Mouse (Mus musculus) mouse trophoblast stem cell (cell line): ENCODE measurements around the gene Plek.

Experiments
- in situ Hi-C, 2 experiments: fragments of 300-500 bp; cut with MseI, MboI; formaldehyde crosslinking; loops; 2 replicates in 1 of 2; 3 replicates in 1 of 2; pipeline ENCODE4 v1.15.1; 2025

Plek gene

GRCm38 (mm10) chr11:16950226-16950975 is 101.8 kb downstream of the Plek start:
- in situ Hi-C loops: no loop called here

GRCm38 (mm10) chr11:16948756-16949155 is 103.4 kb downstream of the Plek start:
- in situ Hi-C loops: loop anchor here in 1 of 2 experiments (10.0 kb wide), 1 partner anchor 424 kb away; no protein-coding TSS in a partner anchor

DNA sequence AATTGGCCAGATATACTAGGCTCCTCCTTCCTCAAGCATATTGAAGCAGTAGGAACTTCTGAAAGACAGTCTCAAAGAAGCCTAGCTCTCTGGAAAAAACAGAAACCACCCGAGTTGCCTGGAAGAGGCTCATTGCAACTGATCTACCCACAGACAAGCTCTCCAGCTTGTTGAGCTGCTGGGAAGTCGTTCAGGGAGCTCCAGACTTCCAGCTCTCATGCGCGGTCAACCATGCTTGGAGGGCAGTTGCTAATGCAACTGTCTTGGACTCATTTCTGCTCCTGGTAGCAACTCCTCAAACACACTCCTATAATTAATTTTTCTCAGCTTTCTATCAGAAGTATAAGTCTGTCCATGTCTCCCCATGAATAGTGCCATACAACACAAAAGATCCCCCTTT is 109.2 kb downstream of the Plek start:
- in situ Hi-C loops: loop anchor here in 1 of 2 experiments (10.0 kb wide), 1 partner anchor 418 kb away; no protein-coding TSS in a partner anchor

- in situ Hi-C loops: loop anchor here in 1 of 2 experiments (10.0 kb wide), 1 partner anchor 417 kb away; no protein-coding TSS in a partner anchor
These were observed 110.2 kb downstream of the Plek start for GRCm38 (mm10) chr11:16941973-16942452.

DNA sequence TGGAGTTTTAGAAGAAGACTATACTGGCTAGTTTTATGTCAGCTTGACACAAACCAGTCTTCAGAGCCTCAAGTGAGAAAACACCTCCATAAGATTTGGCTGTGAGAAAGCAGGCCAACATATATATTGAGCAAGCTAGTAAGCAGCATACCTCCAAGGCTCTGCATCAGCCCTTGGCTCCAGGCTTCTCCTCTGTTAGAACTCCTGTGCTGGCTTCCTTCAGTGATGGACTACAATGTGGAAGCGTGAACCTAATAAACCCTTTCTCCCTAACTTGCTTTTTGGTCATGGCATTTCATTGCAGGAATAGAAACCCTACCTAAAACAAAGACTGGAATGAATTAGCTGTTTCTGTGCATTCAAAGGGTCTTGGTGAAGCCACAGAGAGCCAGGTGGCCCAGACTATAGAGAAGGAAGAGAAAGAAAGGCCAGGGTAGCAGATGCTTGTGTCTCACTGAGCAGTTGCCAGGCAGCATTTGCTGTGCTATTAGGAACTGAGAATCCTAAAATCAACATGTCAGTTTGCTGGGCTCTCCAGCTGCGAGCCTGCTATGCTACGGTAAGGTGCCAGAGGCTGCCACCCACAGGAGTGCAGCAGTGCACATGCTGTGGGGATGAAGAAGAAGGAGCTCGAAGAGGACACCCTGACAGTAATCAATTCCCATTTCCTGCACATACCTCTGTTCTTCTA is 110.9 kb downstream of the Plek start:
- in situ Hi-C loops: loop anchor here in 1 of 2 experiments (10.0 kb wide), 1 partner anchor 416 kb away; no protein-coding TSS in a partner anchor

- in situ Hi-C loops: loop anchor here in 1 of 2 experiments (5.0 kb wide), 1 partner anchor 408 kb away; no protein-coding TSS in a partner anchor
These were observed 116.5 kb downstream of the Plek start for GRCm38 (mm10) chr11:16935577-16936236.

- in situ Hi-C loops: no loop called here
These were observed 120.0 kb downstream of the Plek start for GRCm38 (mm10) chr11:16932159-16932558.
